Mouse (Mus musculus) layer of hippocampus, adult 9-10 months (tissue): ENCODE measurements around the gene Dnmt3b.
A peak's percentile ranks its signal among the peaks of the same experiment; 100 is the strongest.
"Not testable (repeated sequence)": the region's sequence is repeated elsewhere in the genome, so short reads cannot be mapped to it uniquely, and the experiment has no call there.

Experiments
- DNase-seq: peaks from one replicate; pipeline ENCODE4 v3.0.0; 2022; ENCODE audit warnings: low spot score

The Dnmt3b gene

GRCm38 (mm10) chr2:153713227-153713626, 64.0 kb downstream of the Dnmt3b start:
- DNase-seq, result peak; percentile 65

- DNase-seq, result not testable (repeated sequence)
Measured at GRCm38 (mm10) chr2:153717861-153718260, 68.6 kb downstream of the Dnmt3b start.

- no peak for DNase-seq
Measured at GRCm38 (mm10) chr2:153723098-153723497, 73.8 kb downstream of the Dnmt3b start.

GRCm38 (mm10) chr2:153724424-153724823, 75.2 kb downstream of the Dnmt3b start:
- DNase-seq, result no peak

- no peak for DNase-seq
Measured at GRCm38 (mm10) chr2:153724871-153725270, 75.6 kb downstream of the Dnmt3b start.

GRCm38 (mm10) chr2:153725291-153725690, 76.0 kb downstream of the Dnmt3b start:
- no peak for DNase-seq

- no peak for DNase-seq
Measured at GRCm38 (mm10) chr2:153734033-153734432, 84.8 kb downstream of the Dnmt3b start.
